Mouse (Mus musculus): ENCODE measurements around the gene Tbc1d10b. TPM values are rescaled to one million over a fixed set of nuclear protein-coding genes. Genes with fewer than 3 reads are reported as not detected.
"Not testable (repeated sequence)": the region's sequence is repeated elsewhere in the genome, so short reads cannot be mapped to it uniquely, and the experiment has no call there.

The Tbc1d10b gene
- polyA plus RNA-seq, 1 experiment from 2014 or later = 31.0 TPM

- H3K4me1 ChIP-seq (replicated peaks; ENCODE audit: control insufficient read depth, insufficient read depth, low read length) = peaks cover 21% of the 10 kb centered on the region
- H3K27me3 ChIP-seq (replicated peaks; ENCODE audit: control insufficient read depth, insufficient read depth, low read length) = no peaks in the 10 kb centered on the region
- no peak overlapping the region for H3K27ac ChIP-seq (ENCODE audit: low read length)
- no peaks in the 10 kb centered on the region for H3K9me3 ChIP-seq (ENCODE audit: control insufficient read depth, low read length)
- peaks cover 30% of the 10 kb centered on the region for H3K36me3 ChIP-seq (ENCODE audit: control insufficient read depth, insufficient read depth)
- ATAC-seq = no peak
- 92% methylated on average over 5 of the region's 5 CpGs for WGBS
- H3K4me3 ChIP-seq (replicated peaks; ENCODE audit: low read length) = no peak overlapping the region
- H3K4me2 ChIP-seq (ENCODE audit: low read length) = no peak overlapping the region
- no peak overlapping the region for H3K9ac ChIP-seq (replicated peaks; ENCODE audit: low read depth, low read length)
These were observed 15.3 kb downstream of the Tbc1d10b start for GRCm38 (mm10) chr7:127192989-127193388.

DNA sequence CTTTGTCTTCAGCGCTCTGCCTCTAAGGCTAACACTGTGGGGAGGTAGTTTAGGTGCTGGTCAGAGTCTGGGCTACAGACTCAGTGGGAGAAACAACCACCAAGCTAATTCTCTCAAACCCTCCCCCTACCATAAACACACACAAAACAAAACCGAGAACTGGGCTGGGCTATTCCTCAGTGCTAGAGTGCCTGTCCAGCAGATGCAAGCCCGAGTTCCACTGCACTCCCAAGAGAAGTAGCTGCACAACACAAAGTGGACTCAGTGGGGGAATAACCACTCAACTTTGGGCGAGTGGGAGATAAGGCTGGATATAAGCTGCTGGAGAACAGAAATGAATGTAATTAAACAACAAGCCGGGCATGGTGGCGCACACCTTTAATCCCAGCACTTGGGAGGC, 17.6 kb downstream of the Tbc1d10b start:
- 84% methylated on average over 6 of the region's 6 CpGs for WGBS
- H3K27ac ChIP-seq (ENCODE audit: low read length) = no peak overlapping the region
- no peaks in the 10 kb centered on the region for H3K9me3 ChIP-seq (ENCODE audit: control insufficient read depth, low read length)
- ATAC-seq = no peak
- H3K27me3 ChIP-seq (replicated peaks; ENCODE audit: control insufficient read depth, insufficient read depth, low read length) = no peaks in the 10 kb centered on the region
- peaks cover 12% of the 10 kb centered on the region for H3K4me1 ChIP-seq (replicated peaks; ENCODE audit: control insufficient read depth, insufficient read depth, low read length)
- no peak overlapping the region for H3K4me2 ChIP-seq (ENCODE audit: low read length)
- H3K4me3 ChIP-seq (replicated peaks; ENCODE audit: low read length) = no peak overlapping the region
- H3K9ac ChIP-seq (replicated peaks; ENCODE audit: low read depth, low read length) = no peak overlapping the region
- peaks cover 24% of the 10 kb centered on the region for H3K36me3 ChIP-seq (ENCODE audit: control insufficient read depth, insufficient read depth)

- Histone ChIP-seq H3K27me3 (replicated peaks; ENCODE audit: control insufficient read depth, insufficient read depth, low read length) (no peaks in the 10 kb centered on the region), H3K27ac (ENCODE audit: low read length) (no peak overlapping the region), H3K9ac (replicated peaks; ENCODE audit: low read depth, low read length) (no peak overlapping the region), H3K4me1 (replicated peaks; ENCODE audit: control insufficient read depth, insufficient read depth, low read length) (no peaks in the 10 kb centered on the region), H3K36me3 (ENCODE audit: control insufficient read depth, insufficient read depth) (peaks cover 19% of the 10 kb centered on the region), H3K4me2 (ENCODE audit: low read length) (no peak overlapping the region), H3K4me3 (replicated peaks; ENCODE audit: low read length) (no peak overlapping the region), H3K9me3 (ENCODE audit: control insufficient read depth, low read length) (no peaks in the 10 kb centered on the region)
- WGBS = 87% methylated on average over 17 of the region's 17 CpGs
- ATAC-seq = no peak
These were observed 19.7 kb downstream of the Tbc1d10b start for GRCm38 (mm10) chr7:127188305-127189276.

GRCm38 (mm10) chr7:127187351-127187750, 20.9 kb downstream of the Tbc1d10b start:
- ATAC-seq = no peak
- 78% methylated on average over 10 of the region's 10 CpGs for WGBS

GRCm38 (mm10) chr7:127185601-127186000, 22.7 kb downstream of the Tbc1d10b start:
- Histone ChIP-seq H3K9me3 (ENCODE audit: control insufficient read depth, low read length) (no peaks in the 10 kb centered on the region), H3K4me1 (replicated peaks; ENCODE audit: control insufficient read depth, insufficient read depth, low read length) (no peaks in the 10 kb centered on the region), H3K36me3 (ENCODE audit: control insufficient read depth, insufficient read depth) (no peaks in the 10 kb centered on the region), H3K4me2 (ENCODE audit: low read length) (no peak overlapping the region), H3K27ac (ENCODE audit: low read length) (no peak overlapping the region), H3K27me3 (replicated peaks; ENCODE audit: control insufficient read depth, insufficient read depth, low read length) (no peaks in the 10 kb centered on the region), H3K4me3 (replicated peaks; ENCODE audit: low read length) (no peak overlapping the region), H3K9ac (replicated peaks; ENCODE audit: low read depth, low read length) (no peak overlapping the region)
- ATAC-seq = no peak
- 67% methylated on average over 3 of the region's 3 CpGs for WGBS

More at GRCm38 (mm10) chr7:127187351-127187750, 20.9 kb downstream of the Tbc1d10b start:
- Histone ChIP-seq H3K36me3 (ENCODE audit: control insufficient read depth, insufficient read depth) (peaks cover 10% of the 10 kb centered on the region), H3K4me3 (replicated peaks; ENCODE audit: low read length) (no peak overlapping the region), H3K27ac (ENCODE audit: low read length) (no peak overlapping the region), H3K27me3 (replicated peaks; ENCODE audit: control insufficient read depth, insufficient read depth, low read length) (no peaks in the 10 kb centered on the region), H3K9me3 (ENCODE audit: control insufficient read depth, low read length) (no peaks in the 10 kb centered on the region), H3K4me1 (replicated peaks; ENCODE audit: control insufficient read depth, insufficient read depth, low read length) (no peaks in the 10 kb centered on the region), H3K9ac (replicated peaks; ENCODE audit: low read depth, low read length) (no peak overlapping the region), H3K4me2 (ENCODE audit: low read length) (no peak overlapping the region)

DNA sequence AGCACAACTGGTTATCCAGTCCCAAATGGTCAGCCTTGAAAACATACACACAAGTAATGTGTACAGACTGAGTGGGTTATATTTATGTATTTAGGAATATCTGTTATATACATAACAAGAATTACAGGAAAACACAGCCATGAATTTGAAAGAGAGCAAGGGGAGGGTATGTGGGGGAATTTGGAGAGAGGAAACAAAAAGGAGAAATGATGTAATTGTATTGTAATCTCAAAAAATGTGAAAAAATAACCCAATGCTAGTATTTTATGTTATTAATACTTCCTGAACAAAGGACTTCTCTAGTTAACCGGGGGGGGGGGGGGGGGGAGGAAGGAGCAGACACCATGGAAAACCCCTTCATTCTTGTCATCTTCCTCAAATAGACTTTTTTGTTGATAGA, 23.5 kb downstream of the Tbc1d10b start:
- no peak for ATAC-seq
- Histone ChIP-seq H3K27me3 (replicated peaks; ENCODE audit: control insufficient read depth, insufficient read depth, low read length) (no peaks in the 10 kb centered on the region), H3K9me3 (ENCODE audit: control insufficient read depth, low read length) (no peaks in the 10 kb centered on the region), H3K4me2 (ENCODE audit: low read length) (no peak overlapping the region), H3K27ac (ENCODE audit: low read length) (no peak overlapping the region), H3K9ac (replicated peaks; ENCODE audit: low read depth, low read length) (no peak overlapping the region), H3K36me3 (ENCODE audit: control insufficient read depth, insufficient read depth) (no peaks in the 10 kb centered on the region), H3K4me1 (replicated peaks; ENCODE audit: control insufficient read depth, insufficient read depth, low read length) (no peaks in the 10 kb centered on the region), H3K4me3 (replicated peaks; ENCODE audit: low read length) (no peak overlapping the region)
- WGBS = no CpG with 5 or more reads among the region's 1 CpGs

DNA sequence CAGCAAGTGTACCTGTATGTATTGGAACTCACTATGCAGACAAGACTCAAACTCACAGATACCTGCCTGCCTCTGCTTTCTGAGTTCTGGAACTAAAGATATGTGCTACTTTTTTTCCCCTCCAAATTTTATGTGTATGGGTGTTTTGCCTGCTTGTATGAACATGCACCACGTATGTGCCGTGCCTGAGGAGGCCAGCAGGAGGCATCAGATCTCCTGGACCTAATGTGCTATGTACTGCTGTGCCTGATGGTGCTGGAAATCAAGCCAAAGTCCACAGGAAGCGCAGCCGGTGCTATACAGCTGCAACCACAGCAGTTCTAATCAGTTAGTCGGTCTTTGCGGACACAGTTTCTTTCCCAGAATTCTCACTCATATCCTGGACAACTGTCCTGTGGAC, 24.4 kb downstream of the Tbc1d10b start:
- no peaks in the 10 kb centered on the region for H3K9me3 ChIP-seq (ENCODE audit: control insufficient read depth, low read length)
- H3K4me1 ChIP-seq (replicated peaks; ENCODE audit: control insufficient read depth, insufficient read depth, low read length) = no peaks in the 10 kb centered on the region
- no peak overlapping the region for H3K9ac ChIP-seq (replicated peaks; ENCODE audit: low read depth, low read length)
- no peak for ATAC-seq
- H3K4me2 ChIP-seq (ENCODE audit: low read length) = no peak overlapping the region
- no peak overlapping the region for H3K4me3 ChIP-seq (replicated peaks; ENCODE audit: low read length)
- no peaks in the 10 kb centered on the region for H3K27me3 ChIP-seq (replicated peaks; ENCODE audit: control insufficient read depth, insufficient read depth, low read length)
- no peak overlapping the region for H3K27ac ChIP-seq (ENCODE audit: low read length)
- H3K36me3 ChIP-seq (ENCODE audit: control insufficient read depth, insufficient read depth) = no peaks in the 10 kb centered on the region
- WGBS = 79% methylated on average over 6 of the region's 6 CpGs

DNA sequence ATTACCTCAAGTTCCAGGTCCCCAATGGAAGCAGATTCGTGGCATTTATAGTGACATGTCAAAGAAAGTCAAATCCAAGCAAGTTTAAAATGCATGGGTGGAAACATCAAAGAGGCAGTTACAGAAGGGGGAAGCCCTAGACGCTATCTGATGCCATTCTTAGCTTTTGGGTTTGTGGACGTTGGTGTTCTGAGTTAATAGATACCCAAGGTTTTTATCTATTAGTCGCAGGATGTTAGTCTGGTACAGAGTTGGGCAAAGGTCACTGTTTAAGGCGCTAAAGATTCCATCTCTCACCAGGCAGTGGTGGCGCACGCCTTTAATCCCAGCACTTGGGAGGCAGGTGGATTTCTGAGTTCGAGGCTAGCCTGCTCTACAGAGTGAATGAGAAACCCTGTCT, 24.9 kb downstream of the Tbc1d10b start:
- Histone ChIP-seq H3K4me3 (replicated peaks; ENCODE audit: low read length) (no peak overlapping the region), H3K36me3 (ENCODE audit: control insufficient read depth, insufficient read depth) (no peaks in the 10 kb centered on the region), H3K9me3 (ENCODE audit: control insufficient read depth, low read length) (no peaks in the 10 kb centered on the region), H3K4me2 (ENCODE audit: low read length) (no peak overlapping the region), H3K9ac (replicated peaks; ENCODE audit: low read depth, low read length) (no peak overlapping the region), H3K4me1 (replicated peaks; ENCODE audit: control insufficient read depth, insufficient read depth, low read length) (no peaks in the 10 kb centered on the region), H3K27ac (ENCODE audit: low read length) (no peak overlapping the region), H3K27me3 (replicated peaks; ENCODE audit: control insufficient read depth, insufficient read depth, low read length) (no peaks in the 10 kb centered on the region)
- ATAC-seq = no peak
- WGBS = 85% methylated on average over 8 of the region's 8 CpGs

DNA sequence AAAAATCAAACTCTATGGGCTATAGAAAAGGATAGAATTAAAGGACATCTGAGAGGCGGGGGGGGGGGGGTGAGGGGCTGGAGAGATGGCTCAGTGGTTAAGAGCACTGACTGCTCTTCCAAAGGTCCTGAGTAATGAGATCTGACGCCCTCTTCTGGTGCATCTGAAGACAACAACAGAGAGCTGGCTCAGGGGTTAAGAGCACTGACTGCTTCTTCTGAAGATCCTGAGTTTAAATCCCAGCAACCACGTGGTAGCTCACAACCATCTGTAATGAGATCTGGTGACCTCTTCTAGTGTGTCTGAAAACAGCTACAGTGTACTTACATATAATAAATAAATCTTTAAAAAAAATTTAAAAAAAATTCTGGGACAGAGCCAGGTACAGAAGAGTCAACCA, 26.5 kb downstream of the Tbc1d10b start:
- not testable (repeated sequence) for H3K4me1 ChIP-seq (replicated peaks; ENCODE audit: control insufficient read depth, insufficient read depth, low read length); H3K4me3 ChIP-seq (replicated peaks; ENCODE audit: low read length); H3K27ac ChIP-seq (ENCODE audit: low read length); ATAC-seq; H3K36me3 ChIP-seq (ENCODE audit: control insufficient read depth, insufficient read depth); H3K9ac ChIP-seq (replicated peaks; ENCODE audit: low read depth, low read length); H3K4me2 ChIP-seq (ENCODE audit: low read length); H3K27me3 ChIP-seq (replicated peaks; ENCODE audit: control insufficient read depth, insufficient read depth, low read length); H3K9me3 ChIP-seq (ENCODE audit: control insufficient read depth, low read length)
- WGBS = 33% methylated on average over 3 of the region's 3 CpGs

Measured in forebrain, embryonic 16.5 days (tissue).